Mouse (Mus musculus) neural tube, embryonic 13.5 days (tissue): ENCODE data around the gene Htatip2. TPM values are rescaled to one million over a fixed set of nuclear protein-coding genes. Genes with fewer than 3 reads are reported as not detected.
A peak's percentile ranks its signal among the peaks of the same experiment; 100 is the strongest.

Experiments
- ATAC-seq: fragments of 200-750 bp; cut with Nextera tagmentation; 2 replicates; pipeline ENCODE4 v1.8.0; 2017; ENCODE audit warnings: low read depth, mild to moderate bottlenecking, moderate TSS enrichment, moderate library complexity
- H3K27ac ChIP-seq: fragments of 300-500 bp; sonication (generic); replicated peaks from 2 replicates; pipeline ENCODE4 v1.5.1; 2015; ENCODE audit warnings: moderate library complexity, mild to moderate bottlenecking, inconsistent platforms
- H3K27me3 ChIP-seq: fragments of 300-500 bp; sonication (generic); 2 replicates; pipeline ENCODE4 v1.6.1; 2015; ENCODE audit warnings: mild to moderate bottlenecking, inconsistent platforms
- H3K36me3 ChIP-seq: fragments of 300-500 bp; sonication (generic); 2 replicates; pipeline ENCODE4 v1.6.1; 2015; ENCODE audit warnings: mild to moderate bottlenecking, inconsistent platforms
- H3K4me1 ChIP-seq: fragments of 300-500 bp; sonication (generic); replicated peaks from 2 replicates; pipeline ENCODE4 v1.6.1; 2015; ENCODE audit warnings: inconsistent platforms
- H3K4me2 ChIP-seq: fragments of 300-500 bp; sonication (generic); 2 replicates; pipeline ENCODE4 v1.6.1; 2015; ENCODE audit warnings: inconsistent platforms, mild to moderate bottlenecking, moderate library complexity
- H3K4me3 ChIP-seq: fragments of 300-500 bp; sonication (generic); 2 replicates; pipeline ENCODE4 v1.5.1; 2015; ENCODE audit warnings: mild to moderate bottlenecking, inconsistent platforms
- H3K9ac ChIP-seq: fragments of 300-500 bp; sonication (generic); 2 replicates; pipeline ENCODE4 v1.6.1; 2015; ENCODE audit warnings: moderate library complexity, mild to moderate bottlenecking, inconsistent platforms
- H3K9me3 ChIP-seq: fragments of 300-500 bp; sonication (generic); 2 replicates; pipeline ENCODE4 v1.6.1; 2016; ENCODE audit warnings: inconsistent platforms
- WGBS: fragments of 180-500 bp; shearing (Covaris S2); methylation state at CpG from one replicate; pipeline ENCODE4 v1.1.7; 2015; 5-methylcytosine and 5-hydroxymethylcytosine counted together
- polyA plus RNA-seq: library from polyadenylated mRNA; unstranded; fragments of >200 nt; fragmentation: Nextera tagmentation; extraction: Ambion mirVana; gene quantifications from 2 replicates; pipeline ENCODE4 v1.2.1, GENCODE M21; 2015

The Htatip2 gene
- polyA plus RNA-seq, 1 experiment from 2014 or later = 5.0 TPM

DNA sequence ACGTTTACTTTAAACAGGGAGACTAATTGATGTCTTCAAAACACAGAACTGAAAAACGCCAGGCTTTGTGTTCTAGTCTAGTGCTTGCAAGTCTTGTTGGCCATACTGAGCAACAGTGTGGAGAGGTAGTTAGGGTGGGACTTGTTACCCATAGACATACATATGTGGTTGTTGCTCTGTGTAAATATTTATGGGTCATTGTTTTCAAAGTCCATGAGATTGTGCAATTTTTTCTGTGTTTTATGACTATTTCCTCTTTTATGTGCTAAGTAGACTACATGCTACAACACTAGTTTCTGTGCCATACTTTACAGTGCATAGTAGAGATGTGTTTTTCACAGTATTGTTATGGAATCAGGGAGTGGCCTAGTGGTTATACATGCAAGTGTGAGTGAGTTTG lies 35.4 kb downstream of the Htatip2 start:
- no peak overlapping the region for H3K27ac ChIP-seq
- WGBS = 91% methylated on average over 2 of the region's 2 CpGs
- no peak overlapping the region for H3K4me3 ChIP-seq
- H3K27me3 ChIP-seq = no peaks in the 10 kb centered on the region
- no peak overlapping the region for H3K9ac ChIP-seq
- peaks cover 48% of the 10 kb centered on the region for H3K36me3 ChIP-seq
- no peak overlapping the region for H3K4me2 ChIP-seq
- peaks cover 4% of the 10 kb centered on the region; the same call in 1 of the 2 replicates for H3K4me1 ChIP-seq
- no peak for ATAC-seq
- H3K9me3 ChIP-seq = no peaks in the 10 kb centered on the region

DNA sequence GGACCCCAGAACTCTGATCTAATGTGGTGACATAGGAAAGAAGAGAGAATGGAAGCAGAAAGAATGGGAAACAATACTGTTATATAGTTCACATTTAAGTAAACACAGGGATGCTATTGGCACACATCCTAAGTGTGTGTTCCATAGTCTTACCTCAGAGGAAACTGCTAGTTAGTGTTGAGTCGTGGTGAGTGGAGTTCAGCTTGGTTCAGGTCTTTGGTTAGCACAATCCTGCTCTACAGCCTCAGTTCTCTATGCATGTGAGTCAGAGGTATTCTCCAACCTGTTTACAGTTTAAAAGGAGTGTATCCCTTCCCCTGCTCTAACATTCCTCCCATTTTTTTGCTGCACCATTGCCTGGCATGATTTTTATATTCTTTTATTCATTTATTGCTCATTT lies 38.3 kb downstream of the Htatip2 start:
- ATAC-seq = no peak
- Histone ChIP-seq H3K4me2 (no peak overlapping the region), H3K9ac (no peak overlapping the region), H3K4me1 (no peaks in the 10 kb centered on the region), H3K9me3 (no peaks in the 10 kb centered on the region), H3K4me3 (no peak overlapping the region), H3K27me3 (no peaks in the 10 kb centered on the region), H3K27ac (no peak overlapping the region), H3K36me3 (peaks cover 35% of the 10 kb centered on the region)
- WGBS = 89% methylated on average over 1 of the region's 1 CpGs

DNA sequence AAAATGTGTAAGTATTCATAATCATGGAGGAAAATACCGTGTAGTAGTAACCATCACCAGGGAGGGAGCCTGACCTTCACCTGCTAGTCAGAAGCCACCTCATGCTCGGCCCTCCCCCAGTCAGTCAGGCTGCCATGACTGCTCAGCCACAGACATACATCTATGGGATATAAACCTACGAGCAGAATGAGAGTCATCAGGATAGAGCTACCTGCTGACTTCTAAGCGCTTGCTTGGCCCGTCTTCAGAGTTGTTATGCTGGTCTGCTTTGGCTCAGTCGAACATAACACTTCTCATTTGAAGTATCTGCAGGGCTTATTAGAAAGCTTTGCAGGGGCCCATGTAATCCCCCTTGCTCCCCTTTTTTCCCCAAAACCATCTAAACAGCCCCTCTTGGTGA lies 44.6 kb downstream of the Htatip2 start:
- no peak overlapping the region for H3K9ac ChIP-seq
- H3K4me1 ChIP-seq = peaks cover 12% of the 10 kb centered on the region; the same call in 1 of the 2 replicates
- no peaks in the 10 kb centered on the region for H3K9me3 ChIP-seq
- no peak overlapping the region for H3K4me3 ChIP-seq
- ATAC-seq = no peak
- H3K36me3 ChIP-seq = peaks cover 15% of the 10 kb centered on the region; the same call in 1 of the 2 replicates
- H3K4me2 ChIP-seq = no peak overlapping the region
- no peaks in the 10 kb centered on the region for H3K27me3 ChIP-seq
- WGBS = 86% methylated on average over 6 of the region's 6 CpGs
- H3K27ac ChIP-seq = no peak overlapping the region

DNA sequence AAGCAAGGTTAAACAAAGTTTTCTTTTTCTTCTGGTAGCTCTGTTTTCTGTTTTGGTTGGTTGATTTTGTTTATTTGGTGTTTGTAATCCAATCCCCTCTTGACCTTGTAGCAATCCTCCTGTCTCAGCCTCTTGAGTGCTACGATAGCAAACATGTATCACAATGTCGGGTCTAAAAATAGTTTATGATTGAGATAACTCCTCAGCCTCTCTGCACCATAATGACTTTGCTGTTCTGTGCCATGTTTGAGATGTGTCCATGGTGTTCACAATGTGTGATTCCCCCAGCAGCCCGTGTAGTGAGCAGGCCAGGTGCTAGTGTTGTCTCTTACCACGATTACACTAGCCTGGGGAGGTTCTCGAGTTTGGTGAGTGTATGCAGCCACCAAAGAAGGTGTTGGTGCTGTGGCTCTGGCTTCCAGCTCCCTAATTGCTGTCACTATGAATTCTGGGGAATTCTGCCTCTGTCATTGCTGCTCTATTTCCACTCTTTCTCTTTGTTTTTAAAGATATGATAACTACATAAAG lies 45.8 kb downstream of the Htatip2 start:
- Histone ChIP-seq H3K9me3 (no peaks in the 10 kb centered on the region), H3K4me1 (peaks cover 14% of the 10 kb centered on the region; the same call in 1 of the 2 replicates), H3K27ac (no peak overlapping the region), H3K27me3 (no peaks in the 10 kb centered on the region), H3K4me2 (no peak overlapping the region), H3K36me3 (peaks cover 8% of the 10 kb centered on the region; the same call in 1 of the 2 replicates), H3K9ac (no peak overlapping the region), H3K4me3 (no peak overlapping the region)
- no peak for ATAC-seq
- 69% methylated on average over 5 of the region's 5 CpGs for WGBS

GRCm38 (mm10) chr7:49805618-49806017 lies 46.7 kb downstream of the Htatip2 start:
- 52% methylated on average over 3 of the region's 3 CpGs for WGBS
- Histone ChIP-seq H3K36me3 (peaks cover 8% of the 10 kb centered on the region; the same call in 1 of the 2 replicates), H3K4me2 (no peak overlapping the region), H3K4me1 (peaks cover 14% of the 10 kb centered on the region; the same call in 1 of the 2 replicates), H3K9ac (no peak overlapping the region), H3K9me3 (no peaks in the 10 kb centered on the region), H3K4me3 (no peak overlapping the region), H3K27me3 (no peaks in the 10 kb centered on the region), H3K27ac (no peak overlapping the region)
- no peak for ATAC-seq

DNA sequence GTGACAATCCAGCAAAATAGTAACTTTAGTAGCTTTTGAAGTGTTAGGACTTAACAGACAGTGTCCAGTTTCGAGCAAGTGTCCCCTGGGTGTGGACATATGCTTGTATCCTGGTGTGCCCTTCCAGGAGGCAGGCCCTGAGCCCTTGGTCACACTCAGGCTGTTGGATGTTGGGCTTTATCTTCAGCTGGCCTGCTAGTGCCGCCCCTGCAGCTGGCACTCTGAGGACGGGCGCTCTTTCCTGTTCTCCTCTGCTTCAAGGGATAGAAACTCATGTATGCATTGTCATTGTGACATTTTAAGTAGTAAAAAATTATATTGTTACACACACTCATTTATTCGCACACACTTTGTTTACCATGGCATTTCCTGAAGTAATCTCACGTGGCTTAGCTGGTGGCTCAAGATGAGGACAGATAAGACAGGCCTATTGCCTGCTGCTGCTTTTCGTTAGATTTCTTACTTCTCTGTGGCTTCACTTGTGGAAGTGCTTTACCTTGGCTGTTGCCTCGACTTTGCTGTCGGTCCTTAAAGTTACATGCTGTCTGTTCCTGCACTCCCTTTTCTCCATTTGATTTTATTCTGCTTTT lies 48.3 kb downstream of the Htatip2 start:
- no peak for ATAC-seq
- Histone ChIP-seq H3K27me3 (no peaks in the 10 kb centered on the region), H3K36me3 (peaks cover 8% of the 10 kb centered on the region; the same call in 1 of the 2 replicates), H3K4me1 (peaks cover 14% of the 10 kb centered on the region; the same call in 1 of the 2 replicates), H3K9me3 (no peaks in the 10 kb centered on the region), H3K4me3 (no peak overlapping the region), H3K4me2 (no peak overlapping the region), H3K27ac (peak overlapping the region; percentile 71), H3K9ac (no peak overlapping the region)
- WGBS = 81% methylated on average over 9 of the region's 9 CpGs

GRCm38 (mm10) chr7:49807846-49808622 lies 49.1 kb downstream of the Htatip2 start:
- Histone ChIP-seq H3K27ac (peak overlapping the region; percentile 71), H3K4me3 (no peak overlapping the region), H3K36me3 (peaks cover 8% of the 10 kb centered on the region; the same call in 1 of the 2 replicates), H3K4me2 (no peak overlapping the region), H3K9ac (no peak overlapping the region), H3K9me3 (no peaks in the 10 kb centered on the region), H3K27me3 (no peaks in the 10 kb centered on the region), H3K4me1 (peaks cover 14% of the 10 kb centered on the region; the same call in 1 of the 2 replicates)
- 57% methylated on average over 17 of the region's 17 CpGs for WGBS
- ATAC-seq = peak; percentile 42; the same call in 1 of the 2 replicates

DNA sequence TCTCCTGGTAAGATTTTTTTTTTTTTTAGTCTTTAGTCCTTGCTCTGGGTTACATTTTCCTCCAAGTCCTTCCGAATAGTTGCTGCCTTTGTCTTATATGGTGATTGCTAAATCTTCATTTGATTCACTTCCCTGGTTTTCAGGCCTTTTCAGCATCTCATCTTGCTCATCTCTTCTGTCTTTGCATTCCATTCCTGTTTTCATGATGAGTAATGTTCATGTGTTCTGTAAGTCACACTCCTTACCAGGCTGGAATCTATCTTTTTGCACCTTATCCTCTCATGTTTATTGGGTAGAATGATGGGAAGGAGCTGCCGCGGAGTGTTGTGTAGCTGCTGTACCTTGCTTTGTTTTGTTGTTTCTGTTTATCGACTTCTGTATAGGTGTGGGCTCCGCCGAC lies 50.2 kb downstream of the Htatip2 start:
- ATAC-seq = no peak
- peaks cover 14% of the 10 kb centered on the region; the same call in 1 of the 2 replicates for H3K4me1 ChIP-seq
- no peaks in the 10 kb centered on the region for H3K27me3 ChIP-seq
- no peaks in the 10 kb centered on the region for H3K9me3 ChIP-seq
- H3K36me3 ChIP-seq = peaks cover 8% of the 10 kb centered on the region; the same call in 1 of the 2 replicates
- WGBS = 92% methylated on average over 6 of the region's 6 CpGs
- no peak overlapping the region for H3K27ac ChIP-seq
- no peak overlapping the region for H3K4me3 ChIP-seq
- no peak overlapping the region for H3K9ac ChIP-seq
- no peak overlapping the region for H3K4me2 ChIP-seq

DNA sequence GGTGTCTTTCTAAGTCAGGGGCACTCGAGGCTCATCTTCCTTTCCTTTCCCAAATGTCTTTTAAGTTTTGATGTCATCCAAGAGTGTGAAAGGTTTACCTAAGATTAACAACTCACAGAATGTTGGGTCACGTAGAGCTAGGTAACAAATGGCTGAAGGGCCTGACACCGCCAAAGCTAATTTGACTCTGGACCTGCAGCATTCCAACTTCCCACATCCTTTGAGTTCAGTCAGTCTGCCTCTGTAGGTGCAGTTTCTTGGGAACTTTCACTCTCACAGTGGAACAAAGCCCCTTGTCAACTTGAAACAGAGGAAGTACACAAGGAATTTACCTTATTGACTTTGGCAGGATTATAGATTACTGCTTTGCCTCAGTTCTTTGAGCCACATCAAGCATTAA lies 50.6 kb downstream of the Htatip2 start:
- ATAC-seq = no peak
- Histone ChIP-seq H3K27ac (no peak overlapping the region), H3K4me3 (no peak overlapping the region), H3K4me2 (no peak overlapping the region), H3K9me3 (no peaks in the 10 kb centered on the region; the same call in 1 of the 2 replicates), H3K9ac (no peak overlapping the region), H3K4me1 (peaks cover 14% of the 10 kb centered on the region; the same call in 1 of the 2 replicates), H3K36me3 (peaks cover 9% of the 10 kb centered on the region; the same call in 1 of the 2 replicates), H3K27me3 (no peaks in the 10 kb centered on the region)
- 68% methylated on average over 3 of the region's 3 CpGs for WGBS

- peaks cover 17% of the 10 kb centered on the region; the same call in 1 of the 2 replicates for H3K36me3 ChIP-seq
- no peaks in the 10 kb centered on the region for H3K27me3 ChIP-seq
- no peak overlapping the region for H3K9ac ChIP-seq
- 58% methylated on average over 4 of the region's 4 CpGs for WGBS
- no peak overlapping the region for H3K4me3 ChIP-seq
- peaks cover 5% of the 10 kb centered on the region; the same call in 1 of the 2 replicates for H3K9me3 ChIP-seq
- peaks cover 14% of the 10 kb centered on the region; the same call in 1 of the 2 replicates for H3K4me1 ChIP-seq
- no peak overlapping the region for H3K4me2 ChIP-seq
- ATAC-seq = 0 out of 2 replicates have a peak, but pooled peaks have one; percentile 24
- H3K27ac ChIP-seq = no peak overlapping the region
Observed at GRCm38 (mm10) chr7:49811346-49811745, 52.4 kb downstream of the Htatip2 start.

DNA sequence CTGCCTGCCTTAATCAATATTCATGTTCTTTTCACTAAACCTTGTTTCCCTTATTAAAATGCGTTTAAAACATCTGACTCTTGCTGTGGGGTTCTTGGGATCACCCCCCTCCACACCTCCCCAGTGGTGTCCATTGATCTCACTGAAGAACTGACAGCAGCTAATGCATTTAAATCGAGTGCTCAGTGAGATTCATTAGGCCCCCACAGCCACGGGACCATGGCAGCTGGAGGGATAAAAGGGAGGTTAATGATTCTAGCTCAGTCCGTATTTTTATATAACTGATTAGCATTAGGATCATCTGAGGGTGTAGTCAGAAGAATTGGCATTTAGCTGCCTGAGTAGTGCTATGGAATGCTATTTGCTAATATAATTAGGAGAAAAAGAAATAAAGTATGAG lies 60.5 kb downstream of the Htatip2 start:
- H3K4me1 ChIP-seq = peaks cover 21% of the 10 kb centered on the region
- peaks cover 17% of the 10 kb centered on the region; the same call in 1 of the 2 replicates for H3K36me3 ChIP-seq
- ATAC-seq = peak; percentile 46; the same call in 1 of the 2 replicates
- H3K4me3 ChIP-seq = no peak overlapping the region
- H3K27me3 ChIP-seq = no peaks in the 10 kb centered on the region
- H3K27ac ChIP-seq = peak overlapping the region; percentile 71
- H3K9ac ChIP-seq = no peak overlapping the region
- 24% methylated on average over 4 of the region's 4 CpGs for WGBS
- H3K9me3 ChIP-seq = peaks cover 5% of the 10 kb centered on the region; the same call in 1 of the 2 replicates
- H3K4me2 ChIP-seq = no peak overlapping the region

GRCm38 (mm10) chr7:49821370-49821769 lies 62.5 kb downstream of the Htatip2 start:
- H3K27me3 ChIP-seq = no peaks in the 10 kb centered on the region
- H3K4me2 ChIP-seq = no peak overlapping the region
- H3K9me3 ChIP-seq = no peaks in the 10 kb centered on the region
- ATAC-seq = no peak
- 0 out of 2 replicates have a peak overlapping the region, but pooled peaks have one; percentile 59 for H3K27ac ChIP-seq
- H3K9ac ChIP-seq = no peak overlapping the region
- H3K4me3 ChIP-seq = no peak overlapping the region
- 0 out of 2 replicates have a peak, but pooled peaks cover 8% of the 10 kb centered on the region for H3K36me3 ChIP-seq
- WGBS = 80% methylated on average over 1 of the region's 1 CpGs
- H3K4me1 ChIP-seq = peaks cover 26% of the 10 kb centered on the region
